Mouse (Mus musculus): Measurements from ENCODE around the gene Xpo6. TPM values are rescaled to one million over a fixed set of nuclear protein-coding genes. Genes with fewer than 3 reads are reported as not detected.
A peak's percentile ranks its signal among the peaks of the same experiment; 100 is the strongest.

Gene Xpo6
- total RNA-seq, 2 experiments from 2014 or later: 91.6 to 99.2 TPM

- no peak for DNase-seq (ENCODE audit: low spot score in 2 of 2)
- intact Hi-C loops (cut with DNase I): loop anchor here (5.0 to 10.0 kb wide), 2 partner anchors 340 to 413 kb away; no protein-coding TSS in a partner anchor
Measured at GRCm38 (mm10) chr7:126087602-126088001, 112.7 kb downstream of the Xpo6 start.

- intact Hi-C loops (cut with DNase I): loop anchor here (5.0 to 10.0 kb wide), 2 partner anchors 339 to 412 kb away; no protein-coding TSS in a partner anchor
- no peak for DNase-seq (ENCODE audit: low spot score in 2 of 2)
Measured at GRCm38 (mm10) chr7:126086321-126086741, 114.0 kb downstream of the Xpo6 start.

GRCm38 (mm10) chr7:126085154-126085553 is 115.1 kb downstream of the Xpo6 start:
- intact Hi-C loops (cut with DNase I): loop anchor here (2.0 to 10.0 kb wide), 3 partner anchors 198 to 410 kb away; no protein-coding TSS in a partner anchor

GRCm38 (mm10) chr7:126083980-126084348 is 116.3 kb downstream of the Xpo6 start:
- no peak for DNase-seq (ENCODE audit: low spot score in 2 of 2)
- intact Hi-C loops (cut with DNase I): loop anchor here (2.0 to 10.0 kb wide), 5 partner anchors 122 to 409 kb away; no protein-coding TSS in a partner anchor

More at GRCm38 (mm10) chr7:126085154-126085553, 115.1 kb downstream of the Xpo6 start:
- DNase-seq (ENCODE audit: low spot score in 2 of 2): no peak

GRCm38 (mm10) chr7:126083341-126083979 is 116.8 kb downstream of the Xpo6 start:
- intact Hi-C loops (cut with DNase I): loop anchor here (2.0 to 10.0 kb wide), 4 partner anchors 121 to 409 kb away; no protein-coding TSS in a partner anchor
- peak in 1 of 2 experiments; percentile 25 for DNase-seq (ENCODE audit: low spot score in 2 of 2)

- intact Hi-C loops (cut with DNase I): loop anchor here (2.0 to 10.0 kb wide), 4 partner anchors 120 to 408 kb away; no protein-coding TSS in a partner anchor
- DNase-seq (ENCODE audit: low spot score in 2 of 2): peak; percentile 47 to 77
Measured at GRCm38 (mm10) chr7:126082286-126082741, 118.0 kb downstream of the Xpo6 start, which contains the start of gene Gsg1l. Gsg1l (minus strand) TSS chr7:126082411.

GRCm38 (mm10) chr7:126081727-126082285 is 118.5 kb downstream of the Xpo6 start:
- intact Hi-C loops (cut with DNase I): loop anchor here (2.0 to 10.0 kb wide), 4 partner anchors 120 to 407 kb away; no protein-coding TSS in a partner anchor
- peak; percentile 33 to 57 for DNase-seq (ENCODE audit: low spot score in 2 of 2)

GRCm38 (mm10) chr7:126080949-126081654 is 119.2 kb downstream of the Xpo6 start:
- DNase-seq (ENCODE audit: low spot score in 2 of 2): peak; percentile 40 to 49
- intact Hi-C loops (cut with DNase I): loop anchor here (5.0 to 10.0 kb wide), 3 partner anchors 119 to 406 kb away; no protein-coding TSS in a partner anchor

- intact Hi-C loops (cut with DNase I): no loop called here
- no peak for DNase-seq (ENCODE audit: low spot score in 2 of 2)
Measured at GRCm38 (mm10) chr7:126076935-126077334, 123.4 kb downstream of the Xpo6 start.

- no peak for DNase-seq (ENCODE audit: low spot score in 2 of 2)
- intact Hi-C loops (cut with DNase I): no loop called here
Measured at GRCm38 (mm10) chr7:126075058-126075457, 125.2 kb downstream of the Xpo6 start.

- intact Hi-C loops (cut with DNase I): no loop called here
Measured at GRCm38 (mm10) chr7:126070321-126070720, 130.0 kb downstream of the Xpo6 start.

GRCm38 (mm10) chr7:126066777-126067176 is 133.5 kb downstream of the Xpo6 start:
- intact Hi-C loops (cut with DNase I): no loop called here
- DNase-seq (ENCODE audit: low spot score in 2 of 2): peak; percentile 59 to 67

More at GRCm38 (mm10) chr7:126070321-126070720, 130.0 kb downstream of the Xpo6 start:
- no peak for DNase-seq (ENCODE audit: low spot score in 2 of 2)

- intact Hi-C loops (cut with DNase I): no loop called here
Measured at GRCm38 (mm10) chr7:126065243-126065876, 134.9 kb downstream of the Xpo6 start.

GRCm38 (mm10) chr7:126062228-126062627 is 138.1 kb downstream of the Xpo6 start:
- intact Hi-C loops (cut with DNase I): no loop called here

More at GRCm38 (mm10) chr7:126065243-126065876, 134.9 kb downstream of the Xpo6 start:
- no peak for DNase-seq (ENCODE audit: low spot score in 2 of 2)

GRCm38 (mm10) chr7:126058918-126059317 is 141.4 kb downstream of the Xpo6 start:
- intact Hi-C loops (cut with DNase I): no loop called here
- DNase-seq (ENCODE audit: low spot score in 2 of 2): no peak

More at GRCm38 (mm10) chr7:126062228-126062627, 138.1 kb downstream of the Xpo6 start:
- no peak for DNase-seq (ENCODE audit: low spot score in 2 of 2)

GRCm38 (mm10) chr7:126057332-126057914 is 142.9 kb downstream of the Xpo6 start:
- DNase-seq (ENCODE audit: low spot score in 2 of 2): no peak
- intact Hi-C loops (cut with DNase I): no loop called here

GRCm38 (mm10) chr7:126054574-126054973 is 145.7 kb downstream of the Xpo6 start:
- intact Hi-C loops (cut with DNase I): no loop called here
- no peak for DNase-seq (ENCODE audit: low spot score in 2 of 2)

- intact Hi-C loops (cut with DNase I): no loop called here
- DNase-seq (ENCODE audit: low spot score in 2 of 2): no peak
Measured at GRCm38 (mm10) chr7:126053618-126054017, 146.7 kb downstream of the Xpo6 start.

GRCm38 (mm10) chr7:126051910-126052309 is 148.4 kb downstream of the Xpo6 start:
- DNase-seq (ENCODE audit: low spot score in 2 of 2): no peak
- intact Hi-C loops (cut with DNase I): no loop called here

Measured in left cerebral cortex, postnatal 36 days (tissue).